Comparison of ENCODE assay signal across 22 mouse cellular contexts in genomic region chr1:59619201-59619600, GRCm38 (mm10). TPM values are rescaled to one million over a fixed set of nuclear protein-coding genes. Genes with fewer than 3 reads are reported as not detected.
DNase-seq lines count a peak whose midpoint lies in the region; ATAC-seq and TF ChIP-seq lines count a peak whose summit lies in the region.
"Had no signal": no experiment of that assay in that cellular context is flagged by ENCODE, and none has a peak within 500 bp of the region (broad histone marks: within the 10 kb centered on the region; RNA-seq: fewer than 3 reads in every experiment).

No protein-coding gene starts in this region.

- no peak overlapping the region for H3K4me3 ChIP-seq in heart, embryonic 11.5 days (ENCODE audit: low read depth, low read length)
- peak overlapping the region; percentile 93 for H3K4me3 ChIP-seq in testis, adult 2 months (ENCODE audit: control insufficient read depth, low read depth, low read length)

- TF ChIP-seq CTCF in testis, adult 2 months (IDR thresholded peaks at IDR 0.05; ENCODE audit: control insufficient read depth, insufficient read depth, insufficient replicate concordance, low read depth, low read length), result no peak

- no peak overlapping the region for H3K27ac ChIP-seq in heart, embryonic 11.5 days (ENCODE audit: low read depth, low read length)
- no peak overlapping the region for H3K27ac ChIP-seq in testis, adult 2 months (ENCODE audit: control insufficient read depth, insufficient read depth, low read depth, low read length)

- DNase-seq in heart, adult 11 months, result peak; percentile 85
- no peak for DNase-seq in testis, postnatal 10 days (ENCODE audit: low spot score)
- DNase-seq in 416B (ENCODE audit: low read depth), result peak; percentile 53
- DNase-seq: adrenal gland, adult 2 months; adrenal gland, adult 8-10 months; adrenal gland, postnatal 10 days; adrenal gland, postnatal 14 days; adrenal gland, postnatal 25 days; adrenal gland, postnatal 36 days; B cell, adult 2 months; cerebellum, adult 11 months; cerebellum, adult 11-12 months; cerebellum, adult 18-20 months; cerebellum, adult 2 months had no signal

- no peak overlapping the region for H3K9ac ChIP-seq in heart, embryonic 11.5 days (ENCODE audit: low read depth, low read length)

- ATAC-seq in heart, embryonic 11.5 days (replicated peaks; ENCODE audit: insufficient number of reproducible peaks, low FRiP score, low TSS enrichment), result no peak
- no peak for ATAC-seq in frontal cortex, adult (ENCODE audit: low TSS enrichment)
- ATAC-seq: activated CD4-positive, CD25-positive, alpha-beta regulatory T cell, adult 4 months; CD4-positive, CD25-positive, alpha-beta regulatory T cell, adult 4 months; Patski had no signal

- H3K4me1 ChIP-seq in heart, embryonic 11.5 days (ENCODE audit: control insufficient read depth, insufficient read depth, low read length), result no peaks in the 10 kb centered on the region
- peaks cover 2% of the 10 kb centered on the region; the same call in 1 of the 2 replicates for H3K4me1 ChIP-seq in testis, adult 2 months (ENCODE audit: control insufficient read depth, insufficient read depth, low read length)

- H3K36me3 ChIP-seq in heart, embryonic 11.5 days (ENCODE audit: control insufficient read depth, insufficient read depth, low read length), result no peaks in the 10 kb centered on the region
- H3K36me3 ChIP-seq in testis, adult 2 months (ENCODE audit: control insufficient read depth, insufficient read depth, low read length), result no peaks in the 10 kb centered on the region
- H3K36me3 ChIP-seq: G1E had no signal

- no peaks in the 10 kb centered on the region for H3K27me3 ChIP-seq in heart, embryonic 11.5 days (ENCODE audit: control insufficient read depth, insufficient read depth, low read length)
- no peaks in the 10 kb centered on the region for H3K27me3 ChIP-seq in testis, adult 2 months (ENCODE audit: control insufficient read depth, insufficient read depth, low read length)
- H3K27me3 ChIP-seq: CH12.LX, Patski had no signal

- no peak overlapping the region for H3K4me2 ChIP-seq in heart, embryonic 11.5 days

- 0 out of 2 replicates have a peak, but pooled peaks have one; percentile 27 for TF ChIP-seq POLR2A in testis, adult 2 months (IDR thresholded peaks at IDR 0.05; ENCODE audit: control insufficient read depth, low read depth, low read length)

- H3K9me3 ChIP-seq in heart, embryonic 11.5 days (replicated peaks; ENCODE audit: control insufficient read depth, low read length), result no peaks in the 10 kb centered on the region
- H3K9me3 ChIP-seq: G1E had no signal

- WGBS in heart, embryonic 11.5 days (ENCODE audit: insufficient replicate concordance), result 83% methylated on average over 10 of the region's 10 CpGs

RNA-seq across cellular contexts. Expression of gene Sumo1, which starts 51.4 kb away (rescaled TPM):
- polyA plus RNA-seq in heart, embryonic 11.5 days (2014; fragmentation: Nextera tagmentation; extraction: Ambion mirVana), result 288 and 300 TPM in 2 replicates
- polyA plus RNA-seq in testis, adult 2 months (2012; rRNA removed), result 22.2 and 32.2 TPM in 2 replicates
